Mouse (Mus musculus) stomach, postnatal 0 days (tissue): ENCODE results near the gene Ciapin1. TPM values are rescaled to one million over a fixed set of nuclear protein-coding genes. Genes with fewer than 3 reads are reported as not detected.
"Not testable (repeated sequence)": the region's sequence is repeated elsewhere in the genome, so short reads cannot be mapped to it uniquely, and the experiment has no call there.

ENCODE experiments used
- ATAC-seq: fragments of 200-750 bp; cut with Nextera tagmentation; 2 replicates; pipeline ENCODE4 v1.8.0; 2017; ENCODE audit not compliant: low FRiP score, low TSS enrichment
- DNase-seq: peaks from one replicate; pipeline ENCODE4 v3.0.0-alpha.2; 2016; ENCODE audit warnings: low spot score
- H3K27ac ChIP-seq: fragments of 300-500 bp; sonication (generic); replicated peaks from 2 replicates; pipeline ENCODE4 v1.5.1; 2014; ENCODE audit warnings: mild to moderate bottlenecking, control low read depth
- H3K27me3 ChIP-seq: fragments of 300-500 bp; sonication (generic); 2 replicates; pipeline ENCODE4 v1.6.1; 2014; ENCODE audit warnings: low read length; ENCODE audit not compliant: control insufficient read depth, insufficient read depth
- H3K36me3 ChIP-seq: fragments of 300-500 bp; sonication (generic); 2 replicates; pipeline ENCODE4 v1.6.1; 2014; ENCODE audit warnings: low read length, mixed read lengths; ENCODE audit not compliant: control insufficient read depth, insufficient read depth
- H3K4me1 ChIP-seq: fragments of 300-500 bp; sonication (generic); replicated peaks from 2 replicates; pipeline ENCODE4 v1.6.1; 2014; ENCODE audit warnings: antibody characterized with exemption; ENCODE audit not compliant: control insufficient read depth, insufficient read depth
- H3K4me2 ChIP-seq: fragments of 300-500 bp; sonication (generic); replicated peaks from 2 replicates; pipeline ENCODE4 v1.6.1; 2014; ENCODE audit warnings: low read depth, mild to moderate bottlenecking, control low read depth, moderate library complexity
- H3K4me3 ChIP-seq: fragments of 300-500 bp; sonication (generic); 2 replicates; pipeline ENCODE4 v1.5.1; 2014; ENCODE audit warnings: low read depth, low read length, control low read depth
- H3K9ac ChIP-seq: fragments of 300-500 bp; sonication (generic); 2 replicates; pipeline ENCODE4 v1.6.1; 2014; ENCODE audit warnings: mild to moderate bottlenecking, low read length, control low read depth, mixed read lengths
- H3K9me3 ChIP-seq: fragments of 300-500 bp; sonication (generic); 2 replicates; pipeline ENCODE4 v1.6.1; 2016; ENCODE audit warnings: low read length; ENCODE audit not compliant: control insufficient read depth
- CTCF ChIP-seq: IDR thresholded peaks from 2 replicates; pipeline ENCODE4 v1.5.1; 2016; ENCODE audit warnings: antibody characterized with exemption, low read depth, mild to moderate bottlenecking, moderate library complexity
- EP300 ChIP-seq: optimal IDR thresholded peaks from 2 replicates; pipeline ENCODE3; 2016; ENCODE audit warnings: antibody characterized with exemption
- WGBS: fragments of 180-500 bp; shearing (Covaris S2); extraction: QIAGEN DNeasy Blood & Tissue Kit; methylation state at CpG from one replicate; pipeline ENCODE4 v1.1.7; 2014; 5-methylcytosine and 5-hydroxymethylcytosine counted together
- polyA plus RNA-seq: library from polyadenylated mRNA; unstranded; fragments of >200 nt; fragmentation: Nextera tagmentation; extraction: Ambion mirVana; gene quantifications from 2 replicates; pipeline ENCODE4 v1.2.1, GENCODE M21; 2015

Ciapin1 gene
- polyA plus RNA-seq, 1 experiment from 2014 or later: 58.8 TPM

- no peaks in the 10 kb centered on the region for H3K4me1 ChIP-seq
- H3K27me3 ChIP-seq: no peaks in the 10 kb centered on the region
- ATAC-seq (no peak), DNase-seq (no peak)
- peaks cover 41% of the 10 kb centered on the region for H3K36me3 ChIP-seq
- H3K9me3 ChIP-seq: no peaks in the 10 kb centered on the region
- H3K4me2 ChIP-seq: no peak overlapping the region
- no peak for TF ChIP-seq CTCF
- TF ChIP-seq EP300: no peak
- H3K4me3 ChIP-seq: no peak overlapping the region
- no peak overlapping the region for H3K27ac ChIP-seq
- H3K9ac ChIP-seq: no peak overlapping the region
- WGBS: 93% methylated on average over 5 of the region's 5 CpGs
Measured at GRCm38 (mm10) chr8:94850049-94850448, 11.9 kb upstream of the Ciapin1 start.

- Histone ChIP-seq H3K4me1 (no peaks in the 10 kb centered on the region), H3K27ac (no peak overlapping the region), H3K4me3 (no peak overlapping the region), H3K36me3 (peaks cover 12% of the 10 kb centered on the region), H3K27me3 (no peaks in the 10 kb centered on the region), H3K4me2 (no peak overlapping the region), H3K9me3 (no peaks in the 10 kb centered on the region), H3K9ac (no peak overlapping the region)
- 43% methylated on average over 2 of the region's 2 CpGs for WGBS
- ATAC-seq (no peak), DNase-seq (no peak)
- TF ChIP-seq CTCF (0 out of 2 replicates have a peak, but pooled peaks have one; percentile 21), EP300 (no peak)
Measured at GRCm38 (mm10) chr8:94841183-94841582, 3.0 kb upstream of the Ciapin1 start.

- Histone ChIP-seq H3K9ac (peak overlapping the region; percentile 95), H3K4me1 (no peaks in the 10 kb centered on the region), H3K36me3 (no peaks in the 10 kb centered on the region; the same call in 1 of the 2 replicates), H3K4me3 (peak overlapping the region; percentile 89), H3K27me3 (no peaks in the 10 kb centered on the region), H3K4me2 (peak overlapping the region; percentile 82), H3K9me3 (no peaks in the 10 kb centered on the region), H3K27ac (peak overlapping the region; percentile 97)
- ATAC-seq (peak; percentile 63), DNase-seq (peak; percentile 79)
- 0% methylated on average over 24 of the region's 24 CpGs for WGBS
- no peak for TF ChIP-seq EP300
- TF ChIP-seq CTCF: no peak
Measured at GRCm38 (mm10) chr8:94838600-94838999, 442 bp upstream of the Ciapin1 start.

- DNase-seq (no peak), ATAC-seq (no peak)
- peaks cover 3% of the 10 kb centered on the region; the same call in 1 of the 2 replicates for H3K36me3 ChIP-seq
- 51% methylated on average over 11 of the region's 11 CpGs for WGBS
- peak overlapping the region; percentile 89; the same call in 1 of the 2 replicates for H3K4me3 ChIP-seq
- H3K9ac ChIP-seq: peak overlapping the region; percentile 38; the same call in 1 of the 2 replicates
- H3K4me1 ChIP-seq: no peaks in the 10 kb centered on the region
- peak overlapping the region; percentile 82 for H3K4me2 ChIP-seq
- H3K27me3 ChIP-seq: no peaks in the 10 kb centered on the region
- H3K9me3 ChIP-seq: no peaks in the 10 kb centered on the region
- 0 out of 2 replicates have a peak overlapping the region, but pooled peaks have one; percentile 8 for H3K27ac ChIP-seq
- TF ChIP-seq CTCF (no peak), EP300 (no peak)
Measured at GRCm38 (mm10) chr8:94836456-94837240, 1.5 kb downstream of the Ciapin1 start.

GRCm38 (mm10) chr8:94835751-94836150 is 2.4 kb downstream of the Ciapin1 start:
- not testable (repeated sequence) for H3K4me3 ChIP-seq, H3K36me3 ChIP-seq, H3K4me2 ChIP-seq, H3K9me3 ChIP-seq, ATAC-seq, H3K27me3 ChIP-seq, H3K27ac ChIP-seq, DNase-seq, H3K4me1 ChIP-seq, H3K9ac ChIP-seq
- 96% methylated on average over 13 of the region's 13 CpGs for WGBS

- WGBS: 60% methylated on average over 7 of the region's 7 CpGs
- DNase-seq, H3K4me1 ChIP-seq, H3K4me3 ChIP-seq, H3K9ac ChIP-seq, H3K4me2 ChIP-seq, ATAC-seq, H3K9me3 ChIP-seq, H3K27me3 ChIP-seq, H3K36me3 ChIP-seq, H3K27ac ChIP-seq: not testable (repeated sequence)
Measured at GRCm38 (mm10) chr8:94833901-94834405, 4.2 kb downstream of the Ciapin1 start.
